Mouse (Mus musculus) embryonic facial prominence, embryonic 15.5 days (tissue): ENCODE measurements around the gene Med17. TPM values are rescaled to one million over a fixed set of nuclear protein-coding genes. Genes with fewer than 3 reads are reported as not detected.

Source experiments
- ATAC-seq: fragments of 200-750 bp; cut with Nextera tagmentation; 2 replicates; pipeline ENCODE4 v1.8.0; 2017; ENCODE audit warnings: low read depth, moderate TSS enrichment; ENCODE audit not compliant: insufficient number of reproducible peaks, low FRiP score, low TSS enrichment
- H3K27ac ChIP-seq: fragments of 300-500 bp; sonication (generic); replicated peaks from 2 replicates; pipeline ENCODE4 v1.5.1; 2015; ENCODE audit warnings: mild to moderate bottlenecking, inconsistent platforms
- H3K27me3 ChIP-seq: fragments of 300-500 bp; sonication (generic); 2 replicates; pipeline ENCODE4 v1.6.1; 2015; ENCODE audit warnings: inconsistent platforms
- H3K36me3 ChIP-seq: fragments of 300-500 bp; sonication (generic); 2 replicates; pipeline ENCODE4 v1.6.1; 2015; ENCODE audit warnings: mild to moderate bottlenecking, inconsistent platforms
- H3K4me1 ChIP-seq: fragments of 300-500 bp; sonication (generic); 2 replicates; pipeline ENCODE4 v1.6.1; 2015; ENCODE audit warnings: inconsistent platforms
- H3K4me2 ChIP-seq: fragments of 300-500 bp; sonication (generic); replicated peaks from 2 replicates; pipeline ENCODE4 v1.6.1; 2015; ENCODE audit warnings: mild to moderate bottlenecking, inconsistent platforms
- H3K4me3 ChIP-seq: fragments of 300-500 bp; sonication (generic); replicated peaks from 2 replicates; pipeline ENCODE4 v1.5.1; 2015; ENCODE audit warnings: mild to moderate bottlenecking, inconsistent platforms
- H3K9ac ChIP-seq: fragments of 300-500 bp; sonication (generic); 2 replicates; pipeline ENCODE4 v1.6.1; 2015; ENCODE audit warnings: inconsistent platforms
- H3K9me3 ChIP-seq: fragments of 300-500 bp; sonication (generic); replicated peaks from 2 replicates; pipeline ENCODE4 v1.6.1; 2016; ENCODE audit warnings: inconsistent platforms
- WGBS: fragments of 180-500 bp; shearing (Covaris S2); methylation state at CpG from one replicate; pipeline ENCODE4 v1.1.7; 2015; 5-methylcytosine and 5-hydroxymethylcytosine counted together
- polyA plus RNA-seq: library from polyadenylated mRNA; unstranded; fragments of >200 nt; fragmentation: Nextera tagmentation; extraction: Ambion mirVana; gene quantifications from 2 replicates; pipeline ENCODE4 v1.2.1, GENCODE M21; 2015

Med17 gene
- polyA plus RNA-seq, 1 experiment from 2014 or later = 30.7 TPM

DNA sequence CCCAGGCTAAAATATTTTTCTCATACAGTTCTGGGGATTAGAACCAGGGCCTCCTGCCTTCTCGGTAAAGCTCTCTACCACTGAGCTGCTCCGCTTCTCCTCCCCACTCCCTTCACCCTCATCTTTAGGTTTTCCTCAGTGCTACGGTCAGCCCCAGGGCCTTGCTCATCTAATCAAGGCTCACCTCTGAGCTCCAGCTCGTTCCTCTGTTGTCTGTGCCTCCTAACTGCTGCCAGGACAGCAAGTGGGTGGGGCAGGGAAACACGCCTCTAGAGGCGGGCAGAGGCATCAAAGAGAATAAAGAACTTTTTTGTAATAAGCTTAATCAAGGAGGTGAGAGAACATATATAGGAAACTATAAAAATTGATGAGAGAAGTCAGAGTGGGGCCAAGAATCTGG, 8.1 kb upstream of the Med17 start:
- no peak for ATAC-seq
- Histone ChIP-seq H3K27me3 (no peaks in the 10 kb centered on the region), H3K4me1 (no peaks in the 10 kb centered on the region), H3K9ac (no peak overlapping the region), H3K4me3 (no peak overlapping the region), H3K9me3 (no peaks in the 10 kb centered on the region), H3K36me3 (peaks cover 14% of the 10 kb centered on the region; the same call in 1 of the 2 replicates), H3K4me2 (no peak overlapping the region), H3K27ac (no peak overlapping the region)
- 49% methylated on average over 6 of the region's 6 CpGs for WGBS

DNA sequence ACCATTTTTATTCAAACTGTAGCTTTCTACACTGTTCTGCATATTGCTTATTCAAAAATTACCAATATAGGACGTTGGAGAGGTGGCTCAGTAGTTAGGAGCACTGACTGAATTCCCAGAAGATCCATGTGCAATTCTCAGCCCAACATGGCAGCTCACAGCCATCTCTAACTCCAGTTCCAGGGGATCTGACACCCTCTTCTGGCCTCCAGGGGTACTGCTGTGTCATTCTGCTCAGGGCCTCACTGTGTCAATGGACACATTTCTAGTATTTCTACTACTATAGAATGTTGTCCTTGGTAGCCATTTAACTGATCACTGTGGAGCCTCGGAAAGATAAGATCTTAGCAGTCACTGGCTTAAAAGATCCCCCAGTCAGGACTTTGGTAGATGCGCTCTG, 5.7 kb upstream of the Med17 start:
- H3K9ac ChIP-seq = no peak overlapping the region
- peaks cover 10% of the 10 kb centered on the region; the same call in 1 of the 2 replicates for H3K36me3 ChIP-seq
- no peak overlapping the region for H3K4me2 ChIP-seq
- no peak overlapping the region for H3K27ac ChIP-seq
- WGBS = 63% methylated on average over 3 of the region's 3 CpGs
- peaks cover 10% of the 10 kb centered on the region for H3K4me1 ChIP-seq
- H3K9me3 ChIP-seq = no peaks in the 10 kb centered on the region
- no peak overlapping the region for H3K4me3 ChIP-seq
- no peak for ATAC-seq
- H3K27me3 ChIP-seq = no peaks in the 10 kb centered on the region

DNA sequence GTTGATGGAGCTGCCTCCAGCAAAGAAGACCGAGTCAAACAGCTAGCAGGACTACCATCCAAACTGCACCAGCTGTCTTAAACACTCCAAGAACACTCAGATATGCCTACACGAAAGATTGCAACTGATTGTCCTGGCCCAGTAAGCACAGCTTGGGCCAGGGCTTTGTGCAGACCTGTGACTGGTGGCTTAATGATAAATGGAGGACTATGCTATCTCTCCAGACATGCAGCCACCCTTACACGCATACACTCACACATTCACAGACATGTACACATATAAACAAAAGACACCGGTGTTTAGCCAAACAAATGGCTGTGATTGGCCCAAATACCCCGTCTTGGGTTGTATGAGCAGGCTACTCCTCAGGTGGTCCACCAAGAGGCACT, 754 bp upstream of the Med17 start:
- 46% methylated on average over 5 of the region's 5 CpGs for WGBS
- Histone ChIP-seq H3K9me3 (no peaks in the 10 kb centered on the region), H3K4me3 (peak overlapping the region; percentile 68), H3K4me1 (peaks cover 24% of the 10 kb centered on the region), H3K4me2 (peak overlapping the region; percentile 63), H3K36me3 (peaks cover 17% of the 10 kb centered on the region), H3K27me3 (no peaks in the 10 kb centered on the region), H3K9ac (peak overlapping the region; percentile 95), H3K27ac (peak overlapping the region; percentile 89)
- ATAC-seq = no peak

DNA sequence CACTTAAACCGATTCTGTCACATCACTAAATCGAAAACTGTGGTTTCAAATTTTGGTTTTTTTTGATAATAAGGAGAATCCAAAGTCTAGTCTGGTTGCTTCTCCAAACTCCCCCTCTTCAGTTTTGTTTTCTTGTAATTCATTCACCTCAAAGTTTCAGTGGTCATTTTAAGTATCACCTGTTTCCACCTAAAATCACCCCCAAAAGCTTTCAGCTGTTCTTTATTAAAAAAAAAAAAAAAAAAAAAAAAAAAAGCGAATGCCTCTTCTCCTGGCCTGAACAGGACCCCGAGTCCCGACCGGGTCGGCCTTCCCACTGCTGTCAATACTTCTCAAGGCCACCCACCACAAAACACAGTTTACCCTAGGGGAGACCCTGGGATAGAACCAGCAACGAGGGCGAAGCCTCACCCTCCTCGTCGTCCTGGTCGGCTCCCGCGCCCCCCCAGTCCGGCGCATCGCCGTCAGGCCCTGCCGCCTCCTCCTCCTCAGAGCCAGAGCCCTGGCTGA, 537 bp downstream of the Med17 start:
- WGBS = 8% methylated on average over 19 of the region's 19 CpGs
- no peak; the same call in 1 of the 2 replicates for ATAC-seq
- peaks cover 26% of the 10 kb centered on the region for H3K36me3 ChIP-seq

DNA sequence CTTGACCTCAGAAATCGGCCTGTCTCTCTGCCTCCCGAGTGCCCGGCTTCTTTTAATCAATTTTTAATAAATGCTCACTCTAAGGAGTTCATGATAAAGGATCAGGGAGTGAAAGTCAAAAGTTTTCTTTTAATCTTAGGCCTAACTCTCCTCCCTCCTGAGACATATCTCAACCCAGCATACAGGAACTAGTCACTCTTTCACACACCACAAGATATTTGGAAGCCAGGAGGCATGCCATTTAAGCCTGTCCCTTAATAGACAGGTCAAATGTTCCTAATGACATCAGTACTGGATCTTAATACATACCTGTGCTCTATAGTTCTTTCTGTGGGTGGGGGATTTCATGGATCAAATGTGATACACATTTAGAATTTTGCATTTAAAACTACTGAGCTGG, 1.4 kb downstream of the Med17 start:
- no peak overlapping the region for H3K4me3 ChIP-seq
- no peak for ATAC-seq
- H3K27me3 ChIP-seq = no peaks in the 10 kb centered on the region
- peaks cover 35% of the 10 kb centered on the region for H3K36me3 ChIP-seq
- no peaks in the 10 kb centered on the region for H3K9me3 ChIP-seq
- H3K4me1 ChIP-seq = peaks cover 24% of the 10 kb centered on the region
- 91% methylated on average over 3 of the region's 3 CpGs for WGBS
- H3K27ac ChIP-seq = no peak overlapping the region
- no peak overlapping the region for H3K9ac ChIP-seq
- H3K4me2 ChIP-seq = no peak overlapping the region

More for the DNA sequence above, 537 bp downstream of the Med17 start:
- Histone ChIP-seq H3K4me3 (peak overlapping the region; percentile 68), H3K27me3 (no peaks in the 10 kb centered on the region), H3K4me2 (peak overlapping the region; percentile 63), H3K4me1 (peaks cover 24% of the 10 kb centered on the region), H3K9ac (peak overlapping the region; percentile 95), H3K27ac (peak overlapping the region; percentile 89), H3K9me3 (no peaks in the 10 kb centered on the region)

DNA sequence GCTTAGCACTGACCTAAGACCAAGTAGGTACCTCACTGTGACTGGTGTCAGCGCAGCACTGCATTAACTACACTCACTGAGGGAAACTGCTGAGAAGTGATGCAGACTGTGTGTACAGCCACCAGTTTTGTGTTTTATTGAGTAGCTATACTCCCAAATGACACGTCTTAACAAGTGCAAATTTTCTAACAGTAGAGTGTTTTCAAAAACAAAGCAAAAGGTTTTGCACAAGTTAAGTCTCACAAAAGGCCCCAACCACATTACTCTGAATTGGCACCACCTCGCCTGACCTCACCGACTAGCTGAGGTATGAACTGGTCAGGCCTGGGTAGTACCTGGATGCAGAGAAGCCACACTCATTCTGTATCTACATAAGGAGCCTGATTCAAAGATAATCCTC, 2.9 kb downstream of the Med17 start:
- Histone ChIP-seq H3K9me3 (no peaks in the 10 kb centered on the region), H3K4me3 (no peak overlapping the region), H3K27me3 (no peaks in the 10 kb centered on the region), H3K4me1 (peaks cover 24% of the 10 kb centered on the region), H3K36me3 (peaks cover 49% of the 10 kb centered on the region), H3K4me2 (no peak overlapping the region), H3K9ac (no peak overlapping the region), H3K27ac (no peak overlapping the region)
- 92% methylated on average over 4 of the region's 4 CpGs for WGBS
- no peak for ATAC-seq

DNA sequence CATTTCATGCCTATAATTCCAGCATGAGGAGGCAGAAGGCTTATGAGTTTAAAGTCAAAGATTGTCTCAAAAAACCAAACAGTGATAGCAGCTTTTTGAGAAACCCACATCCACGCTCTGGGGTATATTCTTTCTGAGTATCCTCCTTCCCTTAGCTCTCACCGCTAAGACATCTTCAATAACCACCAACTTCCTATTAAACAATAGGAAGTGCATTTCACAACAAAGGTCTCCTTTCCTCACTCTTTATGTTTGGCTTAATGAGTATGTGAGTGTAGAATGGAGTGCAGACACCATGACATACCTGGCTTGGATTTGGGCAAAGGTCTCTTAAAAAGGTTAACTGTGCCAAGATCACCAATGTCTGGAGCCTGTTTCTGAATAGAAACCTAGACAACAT, 5.8 kb downstream of the Med17 start:
- Histone ChIP-seq H3K9me3 (no peaks in the 10 kb centered on the region), H3K36me3 (peaks cover 78% of the 10 kb centered on the region), H3K4me3 (no peak overlapping the region), H3K27me3 (no peaks in the 10 kb centered on the region), H3K9ac (no peak overlapping the region), H3K27ac (no peak overlapping the region), H3K4me2 (no peak overlapping the region), H3K4me1 (0 out of 2 replicates have a peak, but pooled peaks cover 12% of the 10 kb centered on the region)
- ATAC-seq = no peak
- 90% methylated on average over 2 of the region's 2 CpGs for WGBS

DNA sequence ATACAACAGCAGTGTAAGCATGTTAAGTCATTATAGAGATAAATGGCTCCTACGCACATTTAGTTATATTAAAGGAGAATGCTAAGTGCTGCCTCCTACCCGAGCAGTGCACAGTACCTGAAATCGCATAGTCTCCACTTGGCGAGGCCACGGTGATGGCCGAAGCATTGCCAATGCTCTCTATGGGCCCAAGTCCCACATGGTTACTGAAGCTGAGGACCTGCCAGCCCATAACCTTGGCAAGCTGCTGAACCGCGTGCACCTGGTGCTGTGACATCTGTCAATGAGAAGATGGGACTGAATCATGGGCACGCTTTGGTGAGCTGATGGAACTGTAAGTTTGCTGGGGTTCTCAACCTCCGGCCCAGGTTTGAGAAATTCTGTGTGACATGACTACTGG, 16.2 kb downstream of the Med17 start:
- no peaks in the 10 kb centered on the region for H3K4me1 ChIP-seq
- no peak overlapping the region for H3K4me3 ChIP-seq
- H3K9ac ChIP-seq = no peak overlapping the region
- WGBS = 93% methylated on average over 10 of the region's 10 CpGs
- H3K4me2 ChIP-seq = no peak overlapping the region
- peaks cover 83% of the 10 kb centered on the region for H3K36me3 ChIP-seq
- H3K27ac ChIP-seq = no peak overlapping the region
- H3K9me3 ChIP-seq = no peaks in the 10 kb centered on the region
- ATAC-seq = no peak
- no peaks in the 10 kb centered on the region for H3K27me3 ChIP-seq

DNA sequence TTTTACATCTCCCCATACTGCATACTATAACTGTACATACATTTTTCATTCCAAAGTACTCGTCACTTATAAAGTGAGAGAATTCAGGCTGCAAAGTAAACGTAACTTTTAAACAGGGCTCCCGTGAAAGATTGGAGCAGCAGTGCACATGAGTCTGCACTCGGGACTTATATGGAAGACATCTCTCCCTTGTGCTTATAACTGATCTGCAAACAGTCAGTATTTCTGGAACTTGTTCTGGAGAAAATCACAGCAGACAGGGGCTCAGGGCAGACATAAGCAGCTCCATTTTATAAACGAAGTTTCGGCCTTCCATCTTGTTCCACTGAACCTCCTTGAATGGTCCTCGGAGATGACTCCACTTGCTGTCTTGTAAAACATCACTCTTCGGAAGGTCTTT, 17.8 kb downstream of the Med17 start:
- H3K4me2 ChIP-seq = no peak overlapping the region
- H3K36me3 ChIP-seq = peaks cover 70% of the 10 kb centered on the region
- H3K27me3 ChIP-seq = no peaks in the 10 kb centered on the region
- no peaks in the 10 kb centered on the region for H3K9me3 ChIP-seq
- no peak overlapping the region for H3K4me3 ChIP-seq
- no peak overlapping the region for H3K9ac ChIP-seq
- 91% methylated on average over 8 of the region's 8 CpGs for WGBS
- H3K27ac ChIP-seq = no peak overlapping the region
- no peak for ATAC-seq
- no peaks in the 10 kb centered on the region for H3K4me1 ChIP-seq

DNA sequence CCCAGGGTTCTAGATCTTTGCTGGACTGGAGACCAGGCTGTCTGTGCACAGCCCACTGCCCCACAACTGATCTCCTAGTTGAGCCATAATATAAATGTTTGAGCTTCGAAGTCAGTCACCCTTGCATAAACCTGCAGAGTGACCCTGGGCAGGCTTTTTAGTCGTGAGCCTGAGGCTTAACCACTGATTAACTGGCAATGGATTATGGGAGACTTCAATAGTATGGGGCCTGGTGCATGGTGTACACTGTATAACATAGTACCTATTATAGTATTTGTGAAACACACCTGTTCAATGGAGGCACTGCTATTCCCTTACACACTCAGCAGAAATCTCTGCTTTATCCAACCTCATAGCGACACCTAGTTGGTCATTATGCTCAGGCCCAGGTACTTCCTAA, 23.5 kb downstream of the Med17 start:
- no peak overlapping the region for H3K4me2 ChIP-seq
- H3K36me3 ChIP-seq = peaks cover 15% of the 10 kb centered on the region
- no peak overlapping the region for H3K4me3 ChIP-seq
- no peak overlapping the region for H3K9ac ChIP-seq
- no peaks in the 10 kb centered on the region for H3K27me3 ChIP-seq
- H3K9me3 ChIP-seq = no peaks in the 10 kb centered on the region
- 75% methylated on average over 3 of the region's 3 CpGs for WGBS
- H3K27ac ChIP-seq = no peak overlapping the region
- no peaks in the 10 kb centered on the region for H3K4me1 ChIP-seq
- ATAC-seq = no peak

DNA sequence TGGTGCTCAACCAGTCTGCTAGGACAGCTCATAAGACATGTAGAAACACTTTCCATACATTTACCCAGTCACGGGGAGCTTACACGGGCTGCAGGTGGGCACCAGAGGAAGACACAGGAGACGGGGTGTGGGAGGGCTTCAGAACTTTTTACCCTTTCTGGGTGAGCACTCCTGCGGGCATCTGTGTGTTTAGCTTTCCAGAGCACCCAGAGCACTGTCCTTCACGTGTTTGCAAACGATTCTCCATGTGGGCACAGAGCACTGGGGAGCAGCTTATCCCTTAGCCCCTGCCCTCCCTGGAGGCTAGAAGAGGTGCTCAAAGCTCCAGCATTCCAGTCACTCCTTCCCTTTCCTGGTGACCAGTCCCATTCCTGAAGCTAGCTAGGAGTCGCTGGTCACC, 25.2 kb downstream of the Med17 start:
- no peaks in the 10 kb centered on the region for H3K4me1 ChIP-seq

DNA sequence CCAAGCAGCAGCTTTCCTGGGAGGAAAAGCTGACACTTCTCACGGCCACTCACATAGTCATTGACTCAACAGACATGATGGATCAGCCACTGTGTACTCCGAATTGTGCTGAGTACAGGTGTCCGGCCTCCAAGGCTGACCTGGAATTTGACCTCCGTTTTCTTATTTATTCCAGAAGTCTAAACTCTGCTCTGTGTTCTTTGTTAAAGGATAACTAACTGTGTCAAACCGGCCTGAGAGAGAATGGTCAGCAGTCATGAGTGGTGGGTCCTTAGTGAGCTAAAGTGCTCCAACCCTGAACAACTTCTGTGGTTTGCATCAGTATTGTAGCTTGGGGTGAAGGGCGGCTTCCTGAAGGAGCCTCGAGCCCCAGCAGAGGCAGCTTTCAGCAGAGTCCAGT, 27.5 kb downstream of the Med17 start:
- no peaks in the 10 kb centered on the region for H3K27me3 ChIP-seq
- no peak overlapping the region for H3K9ac ChIP-seq
- H3K9me3 ChIP-seq = no peaks in the 10 kb centered on the region
- H3K4me1 ChIP-seq = no peaks in the 10 kb centered on the region
- H3K27ac ChIP-seq = no peak overlapping the region
- 83% methylated on average over 7 of the region's 7 CpGs for WGBS
- ATAC-seq = no peak
- H3K36me3 ChIP-seq = no peaks in the 10 kb centered on the region
- no peak overlapping the region for H3K4me3 ChIP-seq
- no peak overlapping the region for H3K4me2 ChIP-seq

More for the DNA sequence above, 25.2 kb downstream of the Med17 start:
- Histone ChIP-seq H3K9me3 (no peaks in the 10 kb centered on the region), H3K36me3 (0 out of 2 replicates have a peak, but pooled peaks cover under 1% of the 10 kb centered on the region), H3K27ac (no peak overlapping the region), H3K4me3 (no peak overlapping the region), H3K9ac (no peak overlapping the region), H3K4me2 (no peak overlapping the region), H3K27me3 (no peaks in the 10 kb centered on the region)
- ATAC-seq = no peak
- WGBS = 69% methylated on average over 7 of the region's 7 CpGs
